Mouse (Mus musculus) liver, embryonic 14.5 days (tissue): Measurements from ENCODE around the gene Pxk. TPM values are rescaled to one million over a fixed set of nuclear protein-coding genes. Genes with fewer than 3 reads are reported as not detected.

ENCODE experiments used
- ATAC-seq: fragments of 200-750 bp; cut with Nextera tagmentation; 2 replicates; pipeline ENCODE4 v1.8.0; 2017; ENCODE audit warnings: moderate number of reproducible peaks, mild to moderate bottlenecking, moderate library complexity; ENCODE audit not compliant: insufficient read depth
- DNase-seq, 3 experiments: peaks; one replicate each; pipeline ENCODE4 v3.0.0-alpha.2; 2012 to 2013; ENCODE audit warnings: low read depth in 3 of 3, low spot score in 3 of 3
- H3K27ac ChIP-seq: fragments of 300-500 bp; sonication (generic); 2 replicates; pipeline ENCODE4 v1.5.1; 2014; ENCODE audit warnings: moderate library complexity, mild to moderate bottlenecking, control low read depth, inconsistent platforms
- H3K27me3 ChIP-seq: fragments of 300-500 bp; sonication (generic); 2 replicates; pipeline ENCODE4 v1.6.1; 2014; ENCODE audit warnings: mild to moderate bottlenecking, low read length, moderate library complexity; ENCODE audit not compliant: control insufficient read depth, insufficient read depth
- H3K36me3 ChIP-seq: fragments of 300-500 bp; sonication (generic); replicated peaks from 2 replicates; pipeline ENCODE4 v1.6.1; 2014; ENCODE audit warnings: low read depth; ENCODE audit not compliant: control insufficient read depth, insufficient read depth
- H3K4me1 ChIP-seq, 2 experiments: fragments of 200-500 bp in 1 of 2; fragments of 300-500 bp in 1 of 2; sonication (generic) in 1 of 2; replicated peaks; 2 replicates each; pipeline ENCODE4 v1.6.1; 2012 to 2014; ENCODE audit warnings: antibody characterized with exemption in 1 of 2, inconsistent platforms in 1 of 2, low read length in 1 of 2; ENCODE audit not compliant: control insufficient read depth in 2 of 2, insufficient read depth in 2 of 2
- H3K4me2 ChIP-seq: fragments of 300-500 bp; sonication (generic); 2 replicates; pipeline ENCODE4 v1.6.1; 2014; ENCODE audit warnings: low read depth, mild to moderate bottlenecking, control low read depth, moderate library complexity
- H3K4me3 ChIP-seq, 2 experiments: fragments of 200-500 bp in 1 of 2; fragments of 300-500 bp in 1 of 2; sonication (generic) in 1 of 2; 2 replicates each; pipeline ENCODE4 v1.5.1; 2012 to 2014; ENCODE audit warnings: low read depth in 2 of 2, low read length in 2 of 2, mild to moderate bottlenecking in 2 of 2, control low read depth in 1 of 2, inconsistent platforms in 1 of 2, moderate library complexity in 1 of 2; ENCODE audit not compliant: insufficient read depth in 1 of 2
- H3K9ac ChIP-seq: fragments of 300-500 bp; sonication (generic); replicated peaks from 2 replicates; pipeline ENCODE4 v1.6.1; 2014; ENCODE audit warnings: mild to moderate bottlenecking, control low read depth, moderate library complexity
- H3K9me3 ChIP-seq: fragments of 300-500 bp; sonication (generic); 2 replicates; pipeline ENCODE4 v1.6.1; 2016; ENCODE audit warnings: low read length, mixed read lengths; ENCODE audit not compliant: control insufficient read depth
- CTCF ChIP-seq: IDR thresholded peaks from 2 replicates; pipeline ENCODE4 v1.5.1; 2016; ENCODE audit warnings: antibody characterized with exemption, low read depth, control low read depth
- EP300 ChIP-seq: IDR thresholded peaks from 2 replicates; pipeline ENCODE4 v1.6.1; 2016; ENCODE audit warnings: antibody characterized with exemption, low read depth
- WGBS: fragments of 180-500 bp; shearing (Covaris S2); extraction: QIAGEN DNeasy Blood & Tissue Kit; methylation state at CpG from one replicate; pipeline ENCODE4 v1.1.7; 2014; ENCODE audit not compliant: insufficient replicate concordance; 5-methylcytosine and 5-hydroxymethylcytosine counted together
- polyA plus RNA-seq, 2 experiments: library from polyadenylated mRNA; depleted of rRNA in 1 of 2; stranded (reverse) in 1 of 2; unstranded in 1 of 2; fragments of >200 nt; fragmentation: Nextera tagmentation in 1 of 2; extraction: Ambion mirVana in 1 of 2; gene quantifications; 2 replicates each; pipeline versions ENCODE4 v1.2.1 to v1.2.3; 2012 to 2014

The Pxk gene
- polyA plus RNA-seq, 2 experiments = 7.1 to 10.3 TPM

- H3K4me2 ChIP-seq = no peak overlapping the region
- 48% methylated on average over 9 of the region's 9 CpGs for WGBS
- no peak overlapping the region for H3K27ac ChIP-seq
- no peak for DNase-seq
- no peak overlapping the region for H3K9ac ChIP-seq
- no peak overlapping the region for H3K4me3 ChIP-seq
- ATAC-seq = no peak
- no peaks in the 10 kb centered on the region for H3K27me3 ChIP-seq
- H3K36me3 ChIP-seq = no peaks in the 10 kb centered on the region
- no peaks in the 10 kb centered on the region; a peak in 1 of 4 replicates for H3K4me1 ChIP-seq
- no peak for TF ChIP-seq CTCF
- TF ChIP-seq EP300 = no peak
- no peaks in the 10 kb centered on the region for H3K9me3 ChIP-seq
These were observed 108.3 kb downstream of the Pxk start for GRCm38 (mm10) chr14:8206179-8206910.

GRCm38 (mm10) chr14:8207105-8207504 is 109.1 kb downstream of the Pxk start:
- Histone ChIP-seq H3K4me3 (no peak overlapping the region), H3K4me2 (no peak overlapping the region), H3K4me1 (no peaks in the 10 kb centered on the region), H3K9me3 (no peaks in the 10 kb centered on the region), H3K9ac (no peak overlapping the region), H3K27ac (no peak overlapping the region), H3K36me3 (no peaks in the 10 kb centered on the region), H3K27me3 (no peaks in the 10 kb centered on the region)
- no peak for ATAC-seq
- no peak for DNase-seq
- TF ChIP-seq EP300 (no peak), CTCF (no peak)
- 46% methylated on average over 5 of the region's 5 CpGs for WGBS

GRCm38 (mm10) chr14:8207543-8207942 is 109.5 kb downstream of the Pxk start:
- no peak for TF ChIP-seq CTCF
- no peak for TF ChIP-seq EP300
- no peak overlapping the region for H3K9ac ChIP-seq
- no peak overlapping the region for H3K27ac ChIP-seq
- H3K27me3 ChIP-seq = no peaks in the 10 kb centered on the region
- H3K4me3 ChIP-seq = no peak overlapping the region
- DNase-seq (no peak), ATAC-seq (no peak)
- H3K4me2 ChIP-seq = no peak overlapping the region
- no peaks in the 10 kb centered on the region for H3K9me3 ChIP-seq
- WGBS = 67% methylated on average over 5 of the region's 5 CpGs
- no peaks in the 10 kb centered on the region for H3K36me3 ChIP-seq
- H3K4me1 ChIP-seq = no peaks in the 10 kb centered on the region

DNA sequence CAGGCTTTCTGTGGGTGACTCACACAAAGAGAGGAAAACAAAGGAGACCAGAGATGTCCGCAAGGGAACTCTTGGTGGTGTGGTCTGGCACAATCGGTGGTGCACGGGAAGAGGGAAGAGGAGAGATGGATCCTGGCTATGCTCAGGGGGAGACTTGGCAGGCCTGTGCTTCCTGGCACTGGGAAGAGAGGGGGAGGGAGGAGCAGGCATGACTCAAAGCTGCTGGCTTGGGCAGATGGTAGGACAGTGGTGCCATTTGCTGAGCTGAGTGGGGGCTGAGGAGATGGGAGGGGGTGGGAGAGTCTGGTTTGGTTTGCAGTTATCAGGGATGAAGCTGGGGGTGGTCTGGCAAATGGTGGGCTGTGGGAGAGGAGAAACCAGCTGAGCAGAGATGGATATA is 110.9 kb downstream of the Pxk start:
- H3K9me3 ChIP-seq = no peaks in the 10 kb centered on the region
- H3K4me3 ChIP-seq = no peak overlapping the region
- no peak overlapping the region for H3K4me2 ChIP-seq
- no peak overlapping the region for H3K9ac ChIP-seq
- no peaks in the 10 kb centered on the region for H3K27me3 ChIP-seq
- no peak for TF ChIP-seq EP300
- TF ChIP-seq CTCF = no peak
- H3K4me1 ChIP-seq = no peaks in the 10 kb centered on the region
- WGBS = 65% methylated on average over 3 of the region's 3 CpGs
- no peak for DNase-seq
- no peak for ATAC-seq
- no peak overlapping the region for H3K27ac ChIP-seq
- no peaks in the 10 kb centered on the region for H3K36me3 ChIP-seq

DNA sequence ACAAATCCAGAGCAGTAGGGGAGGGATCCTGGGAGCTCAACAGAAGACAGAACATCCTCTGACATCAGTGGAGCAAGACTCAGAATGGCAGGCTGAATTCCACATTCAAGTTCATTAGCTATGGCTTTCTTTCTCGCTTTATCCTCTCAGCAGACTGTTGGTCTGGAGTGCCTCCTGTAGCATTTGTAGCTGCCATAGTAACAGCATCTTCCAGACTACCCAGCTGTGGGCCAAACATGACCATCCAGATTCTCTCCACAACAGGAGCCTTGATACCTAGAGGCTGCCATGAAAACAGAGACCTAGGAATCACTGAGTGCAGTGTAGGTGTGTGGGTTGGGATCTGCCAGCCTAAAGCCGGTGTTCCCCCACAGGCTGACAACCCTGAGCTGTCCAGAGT is 111.9 kb downstream of the Pxk start:
- Histone ChIP-seq H3K36me3 (no peaks in the 10 kb centered on the region), H3K4me2 (no peak overlapping the region), H3K27me3 (no peaks in the 10 kb centered on the region), H3K4me3 (no peak overlapping the region), H3K4me1 (peaks cover 0 to 2% of the 10 kb centered on the region in 2 experiments; a peak in 2 of 4 replicates), H3K27ac (no peak overlapping the region), H3K9me3 (no peaks in the 10 kb centered on the region), H3K9ac (no peak overlapping the region)
- no peak for TF ChIP-seq CTCF
- no peak for TF ChIP-seq EP300
- WGBS = 80% methylated on average over 2 of the region's 2 CpGs
- no peak for DNase-seq
- no peak for ATAC-seq
